Mouse (Mus musculus): Measurements from ENCODE around the gene Htr1d. TPM values are rescaled to one million over a fixed set of nuclear protein-coding genes. Genes with fewer than 3 reads are reported as not detected.
A peak's percentile ranks its signal among the peaks of the same experiment; 100 is the strongest.

The Htr1d gene
- polyA plus RNA-seq, 1 experiment from 2014 or later: not detected

- 69% methylated on average over 10 of the region's 10 CpGs for WGBS (ENCODE audit: insufficient replicate concordance)
These were observed 11.1 kb upstream of the Htr1d start for GRCm38 (mm10) chr4:136411995-136412765.

DNA sequence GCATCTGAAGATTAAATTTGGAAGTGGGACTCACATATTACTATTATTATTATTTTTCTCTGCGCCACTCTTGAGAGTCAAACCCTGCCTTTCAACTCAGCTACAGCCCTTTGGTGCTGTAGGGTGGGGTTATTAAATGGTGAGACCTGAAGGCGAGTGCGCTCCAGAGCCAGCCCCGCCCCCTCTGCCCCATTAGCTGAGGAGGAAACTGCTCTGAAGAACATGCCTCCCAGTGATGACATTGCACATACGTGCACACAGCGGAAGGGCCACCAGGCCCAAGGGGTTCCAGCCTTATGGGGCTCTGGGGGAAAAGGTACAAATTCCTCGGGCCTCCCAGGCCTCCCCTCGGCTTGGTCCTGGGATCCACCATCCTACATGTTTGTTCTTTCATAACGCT, 7.8 kb upstream of the Htr1d start:
- DNase-seq (no peak), ATAC-seq (no peak)
- no peak overlapping the region for H3K4me3 ChIP-seq (ENCODE audit: low read depth, low read length)
- 82% methylated on average over 9 of the region's 9 CpGs for WGBS (ENCODE audit: insufficient replicate concordance)
- TF ChIP-seq EP300 (IDR thresholded peaks at IDR 0.05; ENCODE audit: low read depth): no peak
- TF ChIP-seq CTCF (IDR thresholded peaks at IDR 0.05; ENCODE audit: low read depth): no peak
- H3K9ac ChIP-seq (replicated peaks): no peak overlapping the region
- no peak overlapping the region for H3K4me2 ChIP-seq (ENCODE audit: low read depth, low read length)
- no peak overlapping the region for H3K27ac ChIP-seq (ENCODE audit: low read depth)
- no peaks in the 10 kb centered on the region for H3K4me1 ChIP-seq (ENCODE audit: insufficient read depth)
- no peaks in the 10 kb centered on the region for H3K9me3 ChIP-seq (ENCODE audit: low read length)
- H3K36me3 ChIP-seq (replicated peaks; ENCODE audit: insufficient read depth, low read length): no peaks in the 10 kb centered on the region
- peaks cover 9% of the 10 kb centered on the region; the same call in 1 of the 2 replicates for H3K27me3 ChIP-seq (ENCODE audit: insufficient read depth, low read length)

More at GRCm38 (mm10) chr4:136411995-136412765, 11.1 kb upstream of the Htr1d start:
- TF ChIP-seq EP300 (IDR thresholded peaks at IDR 0.05; ENCODE audit: low read depth) (no peak), CTCF (IDR thresholded peaks at IDR 0.05; ENCODE audit: low read depth) (no peak)
- Histone ChIP-seq H3K9me3 (ENCODE audit: low read length) (no peaks in the 10 kb centered on the region), H3K27me3 (ENCODE audit: insufficient read depth, low read length) (no peaks in the 10 kb centered on the region), H3K4me1 (ENCODE audit: insufficient read depth) (no peaks in the 10 kb centered on the region), H3K4me2 (ENCODE audit: low read depth, low read length) (no peak overlapping the region), H3K4me3 (ENCODE audit: low read depth, low read length) (no peak overlapping the region), H3K9ac (replicated peaks) (no peak overlapping the region), H3K36me3 (replicated peaks; ENCODE audit: insufficient read depth, low read length) (no peaks in the 10 kb centered on the region), H3K27ac (ENCODE audit: low read depth) (no peak overlapping the region)
- DNase-seq: no peak
- ATAC-seq: no peak

DNA sequence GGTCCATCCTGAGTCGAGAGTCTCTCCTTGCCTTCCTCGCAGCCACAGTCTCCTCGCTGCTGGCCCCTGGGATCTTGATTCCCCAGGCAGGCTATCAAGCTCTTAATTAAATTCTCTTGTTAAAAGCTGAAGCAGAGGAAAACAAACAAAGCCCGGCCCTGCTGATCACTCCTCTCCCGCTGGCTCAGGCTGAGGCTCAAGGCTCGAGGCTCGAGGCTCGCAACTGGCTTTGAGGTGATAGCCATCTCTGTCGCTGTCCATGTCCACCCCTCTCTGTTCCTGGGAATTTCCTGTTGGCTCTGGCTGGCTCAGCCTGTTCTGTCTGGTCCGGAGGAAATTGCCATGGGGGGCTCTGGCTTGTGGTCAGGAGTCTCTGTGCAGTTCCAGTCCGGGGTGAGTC, 4.4 kb upstream of the Htr1d start:
- Histone ChIP-seq H3K27ac (ENCODE audit: low read depth) (no peak overlapping the region), H3K36me3 (replicated peaks; ENCODE audit: insufficient read depth, low read length) (no peaks in the 10 kb centered on the region), H3K4me3 (ENCODE audit: low read depth, low read length) (no peak overlapping the region), H3K9ac (replicated peaks) (no peak overlapping the region), H3K4me1 (ENCODE audit: insufficient read depth) (no peaks in the 10 kb centered on the region), H3K9me3 (ENCODE audit: low read length) (no peaks in the 10 kb centered on the region), H3K27me3 (ENCODE audit: insufficient read depth, low read length) (peaks cover 18% of the 10 kb centered on the region), H3K4me2 (ENCODE audit: low read depth, low read length) (no peak overlapping the region)
- ATAC-seq (no peak), DNase-seq (no peak)
- TF ChIP-seq CTCF (IDR thresholded peaks at IDR 0.05; ENCODE audit: low read depth) (no peak), EP300 (IDR thresholded peaks at IDR 0.05; ENCODE audit: low read depth) (no peak)
- 18% methylated on average over 11 of the region's 11 CpGs for WGBS (ENCODE audit: insufficient replicate concordance)

DNA sequence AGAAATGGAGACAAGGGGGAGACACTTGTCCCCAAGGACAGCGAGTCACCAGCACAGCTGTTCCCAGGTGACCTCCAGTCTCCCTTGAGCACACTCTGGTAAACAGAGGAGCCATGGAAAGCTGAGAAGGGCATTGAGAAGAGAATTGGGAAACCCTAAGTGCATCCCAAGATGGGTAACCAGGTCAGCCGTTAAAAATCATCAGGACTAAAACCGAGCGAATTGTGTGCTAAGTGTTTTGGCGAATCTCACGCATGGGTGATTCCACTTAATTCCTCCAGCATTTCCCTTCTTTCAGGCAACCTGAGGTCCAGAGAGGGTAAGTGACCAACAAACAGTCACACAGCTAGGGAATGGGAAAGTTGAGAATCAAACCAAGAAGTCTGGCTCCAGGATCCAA, 3.9 kb upstream of the Htr1d start:
- Histone ChIP-seq H3K27me3 (ENCODE audit: insufficient read depth, low read length) (peaks cover 22% of the 10 kb centered on the region), H3K9ac (replicated peaks) (no peak overlapping the region), H3K4me1 (ENCODE audit: insufficient read depth) (peaks cover 2% of the 10 kb centered on the region; the same call in 1 of the 2 replicates), H3K9me3 (ENCODE audit: low read length) (no peaks in the 10 kb centered on the region), H3K36me3 (replicated peaks; ENCODE audit: insufficient read depth, low read length) (no peaks in the 10 kb centered on the region), H3K27ac (ENCODE audit: low read depth) (no peak overlapping the region), H3K4me2 (ENCODE audit: low read depth, low read length) (no peak overlapping the region), H3K4me3 (ENCODE audit: low read depth, low read length) (no peak overlapping the region)
- ATAC-seq: no peak
- 69% methylated on average over 6 of the region's 6 CpGs for WGBS (ENCODE audit: insufficient replicate concordance)
- TF ChIP-seq CTCF (IDR thresholded peaks at IDR 0.05; ENCODE audit: low read depth): no peak
- TF ChIP-seq EP300 (IDR thresholded peaks at IDR 0.05; ENCODE audit: low read depth): no peak
- no peak for DNase-seq

DNA sequence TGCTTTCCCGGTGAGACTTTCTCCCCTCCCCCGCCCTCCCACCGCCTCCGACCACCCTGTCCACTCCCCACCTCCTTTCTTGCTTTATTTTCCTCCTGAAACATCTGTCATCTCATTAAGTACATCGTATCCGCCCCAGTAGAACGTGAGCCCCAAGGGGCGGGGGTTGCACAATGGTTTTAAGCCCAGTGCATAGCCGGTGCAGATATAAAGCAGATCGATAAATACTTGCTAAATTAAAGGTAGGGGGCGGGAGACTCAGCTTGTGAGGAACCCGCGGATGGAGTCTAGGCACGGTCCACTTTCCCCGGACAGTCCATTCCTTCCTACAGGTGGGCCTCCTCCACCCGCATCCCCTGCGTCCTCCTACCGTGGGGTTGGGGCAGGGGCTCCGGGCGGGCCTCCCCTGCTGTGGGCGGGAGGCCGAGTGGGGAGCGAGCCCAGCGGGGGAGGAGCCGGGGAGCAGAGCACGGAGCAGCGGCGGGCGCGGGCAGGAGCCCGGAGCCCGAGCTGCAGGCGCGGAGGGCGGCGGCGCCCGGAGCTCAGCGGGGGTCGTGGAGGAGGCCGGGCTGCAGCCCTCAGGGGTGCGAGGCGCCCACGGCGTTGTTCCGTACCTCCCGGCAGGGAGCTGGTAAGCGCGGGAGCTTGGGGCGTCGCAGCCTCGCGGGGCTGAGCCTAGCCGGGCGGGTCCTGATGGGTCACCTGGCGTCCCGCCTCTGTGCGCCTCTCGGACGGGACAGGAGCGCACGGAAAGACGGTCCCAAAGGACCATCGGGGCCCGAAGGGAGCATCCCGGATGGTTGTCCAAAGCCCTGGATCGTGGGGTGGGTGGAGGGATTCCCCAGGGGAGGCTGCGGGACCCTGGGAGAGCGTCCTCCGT, 1.0 kb downstream of the Htr1d start:
- no peak overlapping the region for H3K27ac ChIP-seq (ENCODE audit: low read depth)
- 2% methylated on average over 54 of the region's 70 CpGs for WGBS (ENCODE audit: insufficient replicate concordance)
- peak overlapping the region; percentile 37 for H3K4me3 ChIP-seq (ENCODE audit: low read depth, low read length)
- H3K4me1 ChIP-seq (ENCODE audit: insufficient read depth): peaks cover 6% of the 10 kb centered on the region; the same call in 1 of the 2 replicates
- DNase-seq: peak; percentile 25
- H3K4me2 ChIP-seq (ENCODE audit: low read depth, low read length): peak overlapping the region; percentile 71
- no peak overlapping the region for H3K9ac ChIP-seq (replicated peaks)
- no peaks in the 10 kb centered on the region for H3K9me3 ChIP-seq (ENCODE audit: low read length)
- peak; percentile 41; the same call in 1 of the 2 replicates for ATAC-seq
- no peaks in the 10 kb centered on the region for H3K36me3 ChIP-seq (replicated peaks; ENCODE audit: insufficient read depth, low read length)
- peaks cover 30% of the 10 kb centered on the region for H3K27me3 ChIP-seq (ENCODE audit: insufficient read depth, low read length)
- TF ChIP-seq CTCF (IDR thresholded peaks at IDR 0.05; ENCODE audit: low read depth) (no peak), EP300 (IDR thresholded peaks at IDR 0.05; ENCODE audit: low read depth) (no peak)

DNA sequence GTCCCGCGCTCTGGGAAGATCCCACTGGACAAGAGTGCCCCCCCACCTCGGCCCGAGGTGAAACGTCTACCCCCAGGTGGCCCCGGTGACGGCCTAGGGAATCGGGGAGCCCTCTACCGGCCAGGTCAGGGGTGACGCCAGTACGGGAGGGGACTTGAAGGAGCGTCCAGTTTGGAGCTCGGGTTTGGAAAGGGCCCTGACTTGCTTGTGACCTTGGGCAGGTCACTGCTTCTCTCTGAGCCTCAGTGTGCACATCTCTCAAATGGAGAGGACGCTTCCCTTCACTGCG, 1.6 kb downstream of the Htr1d start:
- Histone ChIP-seq H3K27ac (ENCODE audit: low read depth) (no peak overlapping the region), H3K9me3 (ENCODE audit: low read length) (no peaks in the 10 kb centered on the region), H3K4me3 (ENCODE audit: low read depth, low read length) (peak overlapping the region; percentile 37), H3K4me2 (ENCODE audit: low read depth, low read length) (peak overlapping the region; percentile 71), H3K9ac (replicated peaks) (no peak overlapping the region), H3K4me1 (ENCODE audit: insufficient read depth) (peaks cover 6% of the 10 kb centered on the region; the same call in 1 of the 2 replicates), H3K27me3 (ENCODE audit: insufficient read depth, low read length) (peaks cover 25% of the 10 kb centered on the region), H3K36me3 (replicated peaks; ENCODE audit: insufficient read depth, low read length) (no peaks in the 10 kb centered on the region)
- peak; percentile 54 for DNase-seq
- whole genome bisulfite sequencing (ENCODE audit: insufficient replicate concordance): 4% methylated on average over 15 of the region's 15 CpGs
- peak; percentile 35; the same call in 1 of the 2 replicates for ATAC-seq
- no peak for TF ChIP-seq EP300 (IDR thresholded peaks at IDR 0.05; ENCODE audit: low read depth)
- peak; percentile 50 for TF ChIP-seq CTCF (IDR thresholded peaks at IDR 0.05; ENCODE audit: low read depth)

Measured in liver, postnatal 0 days (tissue).